Mouse (Mus musculus) lung, adult 2 months (tissue): ENCODE measurements around the gene Coro2b.

ENCODE experiments used
- CTCF ChIP-seq: fragments of 200-500 bp; IDR thresholded peaks from 2 replicates; pipeline ENCODE4 v1.5.1; 2011; ENCODE audit warnings: mild to moderate bottlenecking, low read length, control low read depth; ENCODE audit not compliant: insufficient read depth
- POLR2A ChIP-seq: fragments of 200-500 bp; IDR thresholded peaks from 2 replicates; pipeline ENCODE4 v1.6.1; 2011; ENCODE audit warnings: low read depth, mild to moderate bottlenecking, control low read depth, low read length, borderline replicate concordance; ENCODE audit errors: extremely low read depth

DNA sequence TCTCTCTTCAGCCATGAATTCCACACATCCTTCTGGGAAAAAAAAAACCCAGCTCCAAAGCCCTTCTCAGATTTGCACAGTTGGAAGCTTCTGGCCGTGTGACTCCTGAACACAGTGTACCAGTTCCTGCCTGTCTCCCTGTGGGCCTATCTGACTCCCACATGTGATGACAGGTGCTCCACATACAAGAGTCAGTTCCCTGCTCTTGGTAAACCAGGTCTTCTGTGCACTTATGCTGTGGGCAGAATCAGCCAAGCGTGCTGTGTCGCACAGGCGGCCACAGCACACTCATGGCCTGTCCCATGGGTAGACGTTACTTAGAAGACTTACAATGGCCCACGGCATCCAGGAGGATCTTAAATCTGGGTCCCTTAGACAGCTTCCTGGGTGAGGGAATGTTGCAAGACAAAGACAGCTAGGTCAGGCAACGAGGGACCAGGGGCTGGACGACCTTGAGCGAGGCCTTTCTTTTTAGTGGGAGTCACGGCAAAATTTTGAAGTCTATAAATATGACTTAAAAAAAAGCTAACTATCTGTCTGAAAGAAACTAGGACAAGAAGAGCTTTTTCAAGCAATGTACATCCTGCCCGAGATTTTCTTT, 30.3 kb downstream of the Coro2b start:
- TF ChIP-seq CTCF: no peak
- TF ChIP-seq POLR2A: no peak
